Mouse (Mus musculus) regulatory T cell (primary cell): ENCODE measurements around the gene Rtn2.

Experiments
- in situ Hi-C: fragments of 300-600 bp; cut with MboI, MseI; formaldehyde crosslinking; loops from one replicate; pipeline ENCODE4 v1.15.1; 2025; ENCODE audit warnings: high pct_unique_total_duplicates

Gene Rtn2

GRCm38 (mm10) chr7:19341761-19342409 lies 59.5 kb downstream of the Rtn2 start:
- in situ Hi-C loops = loop anchor here (5.0 kb wide), 1 partner anchor 35 kb away; no protein-coding TSS in a partner anchor

GRCm38 (mm10) chr7:19342481-19343027 lies 60.1 kb downstream of the Rtn2 start:
- in situ Hi-C loops = loop anchor here (5.0 kb wide), 1 partner anchor 35 kb away; no protein-coding TSS in a partner anchor

- in situ Hi-C loops = loop anchor here (5.0 kb wide), 1 partner anchor 36 kb away; no protein-coding TSS in a partner anchor
Measured at GRCm38 (mm10) chr7:19343210-19343808, 60.9 kb downstream of the Rtn2 start.

- in situ Hi-C loops = loop anchor here (5.0 kb wide), 1 partner anchor 37 kb away; no protein-coding TSS in a partner anchor
Measured at GRCm38 (mm10) chr7:19344237-19344847, 61.9 kb downstream of the Rtn2 start, which contains the start of gene Ercc1. Ercc1 (plus strand) TSS chr7:19344778.

- in situ Hi-C loops = loop anchor here (5.0 kb wide), 1 partner anchor 38 kb away; no protein-coding TSS in a partner anchor
Measured at GRCm38 (mm10) chr7:19344938-19345471, 62.6 kb downstream of the Rtn2 start.
